Mouse (Mus musculus): Measurements from ENCODE around the gene Zic2.

- no peak for TF ChIP-seq POLR2A (IDR thresholded peaks at IDR 0.05; ENCODE audit: control insufficient read depth, low read depth, low read length)
- no peak for TF ChIP-seq CTCF (IDR thresholded peaks at IDR 0.05; ENCODE audit: control insufficient read depth, insufficient read depth, insufficient replicate concordance, low read depth, low read length)
Measured at GRCm38 (mm10) chr14:122461966-122462365, 13.3 kb upstream of the Zic2 start.
